Mouse (Mus musculus) heart, embryonic 11.5 days (tissue): ENCODE measurements around the gene Dnaic2. TPM values are rescaled to one million over a fixed set of nuclear protein-coding genes. Genes with fewer than 3 reads are reported as not detected.

Source experiments
- ATAC-seq: fragments of 200-750 bp; cut with Nextera tagmentation; replicated peaks from 2 replicates; pipeline ENCODE4 v1.8.0; 2017; ENCODE audit warnings: moderate library complexity; ENCODE audit not compliant: insufficient number of reproducible peaks, low FRiP score, low TSS enrichment
- H3K27ac ChIP-seq: fragments of 300-500 bp; sonication (generic); 2 replicates; pipeline ENCODE4 v1.5.1; 2014; ENCODE audit warnings: mild to moderate bottlenecking, low read depth, low read length
- H3K27me3 ChIP-seq: fragments of 300-500 bp; sonication (generic); 2 replicates; pipeline ENCODE4 v1.6.1; 2014; ENCODE audit warnings: mild to moderate bottlenecking, low read length, mixed read lengths; ENCODE audit not compliant: control insufficient read depth, insufficient read depth
- H3K36me3 ChIP-seq: fragments of 300-500 bp; sonication (generic); 2 replicates; pipeline ENCODE4 v1.6.1; 2014; ENCODE audit warnings: mild to moderate bottlenecking, low read length, moderate library complexity, mixed read lengths; ENCODE audit not compliant: control insufficient read depth, insufficient read depth
- H3K4me1 ChIP-seq: fragments of 300-500 bp; sonication (generic); 2 replicates; pipeline ENCODE4 v1.6.1; 2014; ENCODE audit warnings: low read length; ENCODE audit not compliant: control insufficient read depth, insufficient read depth
- H3K4me2 ChIP-seq: fragments of 300-500 bp; sonication (generic); 2 replicates; pipeline ENCODE4 v1.6.1; 2014; ENCODE audit warnings: mild to moderate bottlenecking, moderate library complexity
- H3K4me3 ChIP-seq: fragments of 300-500 bp; sonication (generic); 2 replicates; pipeline ENCODE4 v1.5.1; 2014; ENCODE audit warnings: low read depth, low read length
- H3K9ac ChIP-seq: fragments of 300-500 bp; sonication (generic); 2 replicates; pipeline ENCODE4 v1.6.1; 2014; ENCODE audit warnings: mild to moderate bottlenecking, low read depth, low read length, moderate library complexity
- H3K9me3 ChIP-seq: fragments of 300-500 bp; sonication (generic); replicated peaks from 2 replicates; pipeline ENCODE4 v1.6.1; 2016; ENCODE audit warnings: low read length; ENCODE audit not compliant: control insufficient read depth
- WGBS: fragments of 180-500 bp; shearing (Covaris S2); extraction: QIAGEN DNeasy Blood & Tissue Kit; methylation state at CpG from one replicate; pipeline ENCODE4 v1.1.7; 2014; ENCODE audit not compliant: insufficient replicate concordance; 5-methylcytosine and 5-hydroxymethylcytosine counted together
- polyA plus RNA-seq: library from polyadenylated mRNA; unstranded; fragments of >200 nt; fragmentation: Nextera tagmentation; extraction: Ambion mirVana; gene quantifications from 2 replicates; pipeline ENCODE4 v1.2.1, GENCODE M21; 2014

The Dnaic2 gene
- polyA plus RNA-seq, 1 experiment from 2014 or later = 0.50 TPM

DNA sequence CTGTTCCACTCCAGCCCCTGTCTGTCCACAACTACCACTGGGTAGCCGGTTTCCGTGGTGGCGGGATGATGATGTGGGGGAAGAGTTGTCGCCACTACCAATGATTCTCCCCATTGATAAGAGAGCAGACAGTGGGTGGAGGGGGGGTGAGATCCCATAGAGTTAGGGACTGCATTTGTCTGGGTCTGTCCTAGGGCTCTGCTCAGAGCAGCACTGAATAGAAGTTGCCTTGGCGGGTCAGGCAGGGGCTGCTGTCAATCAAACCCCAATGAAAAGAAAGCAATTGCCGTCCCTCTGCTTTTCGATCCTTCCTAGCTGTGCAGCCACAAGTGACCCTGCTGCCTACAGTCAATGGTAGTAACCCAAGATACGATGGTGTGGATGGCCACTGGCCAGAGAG lies 76.8 kb downstream of the Dnaic2 start:
- Histone ChIP-seq H3K9me3 (no peaks in the 10 kb centered on the region), H3K4me1 (peaks cover 5% of the 10 kb centered on the region), H3K27ac (no peak overlapping the region), H3K4me3 (no peak overlapping the region), H3K36me3 (no peaks in the 10 kb centered on the region), H3K27me3 (no peaks in the 10 kb centered on the region; the same call in 1 of the 2 replicates), H3K4me2 (no peak overlapping the region), H3K9ac (no peak overlapping the region)
- ATAC-seq = no peak
- WGBS = 46% methylated on average over 8 of the region's 8 CpGs

DNA sequence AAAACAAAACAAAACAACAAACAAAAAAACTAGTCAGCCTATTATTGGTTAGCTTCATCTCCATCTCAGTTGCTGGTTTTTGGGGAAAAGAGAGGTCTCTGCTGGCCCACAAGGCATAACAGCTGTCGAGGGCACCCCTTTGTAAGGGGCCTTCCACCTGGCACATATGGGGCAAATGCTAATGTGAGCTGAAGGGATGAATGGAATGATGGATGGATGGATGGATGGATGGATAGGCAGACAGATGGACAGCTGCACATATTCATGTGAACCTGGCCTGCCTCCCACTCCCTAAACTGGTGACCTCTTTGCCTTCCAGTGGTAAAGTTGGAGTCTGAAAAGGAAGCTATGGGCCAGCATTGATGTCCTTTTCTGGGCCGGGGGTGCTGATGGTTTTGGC lies 79.8 kb downstream of the Dnaic2 start:
- H3K9ac ChIP-seq = no peak overlapping the region
- no peak overlapping the region for H3K4me2 ChIP-seq
- H3K4me3 ChIP-seq = no peak overlapping the region
- no peaks in the 10 kb centered on the region for H3K9me3 ChIP-seq
- H3K36me3 ChIP-seq = no peaks in the 10 kb centered on the region
- 82% methylated on average over 2 of the region's 2 CpGs for WGBS
- ATAC-seq = no peak
- H3K27me3 ChIP-seq = no peaks in the 10 kb centered on the region; the same call in 1 of the 2 replicates
- no peak overlapping the region for H3K27ac ChIP-seq
- H3K4me1 ChIP-seq = peaks cover 5% of the 10 kb centered on the region

Other genes with a start within 250 kb of the Dnaic2 start
- gene Rpl38, start 58.9 kb upstream of the Dnaic2 start, polyA plus RNA-seq = 781 and 853 TPM in 2 replicates
- gene Ttyh2, start 52.0 kb upstream of the Dnaic2 start, polyA plus RNA-seq = 5.0 and 5.1 TPM in 2 replicates
- 0.13 TPM in 1 of 2 replicates, not detected in the other for gene Kif19a, start 38.0 kb downstream of the Dnaic2 start, polyA plus RNA-seq
- gene Btbd17, start 68.5 kb downstream of the Dnaic2 start, polyA plus RNA-seq = 0.09 TPM in 1 of 2 replicates, not detected in the other
- 0.27 TPM in 1 of 2 replicates, not detected in the other for gene Gpr142, start 71.5 kb downstream of the Dnaic2 start, polyA plus RNA-seq
- 21.8 and 23.0 TPM in 2 replicates for gene Gprc5c, start 123.7 kb downstream of the Dnaic2 start, polyA plus RNA-seq
- 0.84 and 1.4 TPM in 2 replicates for gene Cd300a, start 162.6 kb downstream of the Dnaic2 start, polyA plus RNA-seq
- gene Cd300lb, start 207.0 kb downstream of the Dnaic2 start, polyA plus RNA-seq = 1.7 and 2.4 TPM in 2 replicates
- not detected in 2 replicates for gene Cd300c, start 241.7 kb downstream of the Dnaic2 start, polyA plus RNA-seq